Mouse (Mus musculus) mature B cell (primary cell): ENCODE data around the gene Prph.
"Not testable (repeated sequence)": the region's sequence is repeated elsewhere in the genome, so short reads cannot be mapped to it uniquely, and the experiment has no call there.

Source experiments
- in situ Hi-C: fragments of 300-500 bp; cut with MboI; formaldehyde crosslinking; loops from 2 replicates; pipeline ENCODE4 v1.14.3; 2019

Gene Prph

GRCm38 (mm10) chr15:99076011-99076410, 21.0 kb downstream of the Prph start:
- in situ Hi-C loops = not testable (repeated sequence)

- in situ Hi-C loops = no loop called here
Observed at GRCm38 (mm10) chr15:99078181-99078910, 23.4 kb downstream of the Prph start.

GRCm38 (mm10) chr15:99079804-99080203, 24.8 kb downstream of the Prph start:
- in situ Hi-C loops = no loop called here

- in situ Hi-C loops = no loop called here
Observed at GRCm38 (mm10) chr15:99082322-99082721, 27.3 kb downstream of the Prph start.

- in situ Hi-C loops = no loop called here
Observed at GRCm38 (mm10) chr15:99082840-99083239, 27.9 kb downstream of the Prph start.

- in situ Hi-C loops = no loop called here
Observed at GRCm38 (mm10) chr15:99083258-99083657, 28.3 kb downstream of the Prph start.

- in situ Hi-C loops = no loop called here
Observed at GRCm38 (mm10) chr15:99083867-99084557, 29.0 kb downstream of the Prph start.

GRCm38 (mm10) chr15:99084618-99085017, 29.6 kb downstream of the Prph start:
- in situ Hi-C loops = no loop called here

- in situ Hi-C loops = no loop called here
Observed at GRCm38 (mm10) chr15:99085997-99086396, 31.0 kb downstream of the Prph start.

- in situ Hi-C loops = no loop called here
Observed at GRCm38 (mm10) chr15:99087253-99088075, 32.5 kb downstream of the Prph start, which contains the start of gene C1ql4. C1ql4 (minus strand) TSS chr15:99087817.

GRCm38 (mm10) chr15:99088292-99088691, 33.3 kb downstream of the Prph start:
- in situ Hi-C loops = no loop called here

- in situ Hi-C loops = no loop called here
Observed at GRCm38 (mm10) chr15:99089069-99089468, 34.1 kb downstream of the Prph start.

- in situ Hi-C loops = no loop called here
Observed at GRCm38 (mm10) chr15:99092870-99093269, 37.9 kb downstream of the Prph start, which contains the start of gene Dnajc22. Dnajc22 (plus strand) TSS chr15:99093170.

GRCm38 (mm10) chr15:99093291-99094258, 38.6 kb downstream of the Prph start:
- in situ Hi-C loops = no loop called here

GRCm38 (mm10) chr15:99094631-99095270, 39.8 kb downstream of the Prph start:
- in situ Hi-C loops = no loop called here

- in situ Hi-C loops = no loop called here
Observed at GRCm38 (mm10) chr15:99095356-99095755, 40.4 kb downstream of the Prph start.

GRCm38 (mm10) chr15:99096061-99096793, 41.3 kb downstream of the Prph start:
- in situ Hi-C loops = no loop called here

- in situ Hi-C loops = no loop called here
Observed at GRCm38 (mm10) chr15:99096831-99097500, 42.0 kb downstream of the Prph start.

GRCm38 (mm10) chr15:99097840-99098492, 43.0 kb downstream of the Prph start:
- in situ Hi-C loops = no loop called here
